Mouse (Mus musculus): ENCODE results near the gene Ctcfl. TPM values are rescaled to one million over a fixed set of nuclear protein-coding genes. Genes with fewer than 3 reads are reported as not detected.

Gene Ctcfl
- polyA plus RNA-seq, 1 experiment from 2014 or later, result 0.05 TPM

GRCm38 (mm10) chr2:173159354-173160311, 40.3 kb upstream of the Ctcfl start:
- peak overlapping the region; percentile 58 for H3K27ac ChIP-seq (ENCODE audit: low read depth)
- WGBS, result 39% methylated on average over 24 of the region's 24 CpGs
- no peak overlapping the region for H3K9ac ChIP-seq

GRCm38 (mm10) chr2:173158390-173159055, 39.2 kb upstream of the Ctcfl start:
- H3K27ac ChIP-seq (ENCODE audit: low read depth), result no peak overlapping the region
- H3K27me3 ChIP-seq (ENCODE audit: insufficient read depth, low read length), result no peaks in the 10 kb centered on the region
- H3K36me3 ChIP-seq (ENCODE audit: insufficient read depth), result no peaks in the 10 kb centered on the region
- H3K9ac ChIP-seq, result no peak overlapping the region
- 81% methylated on average over 19 of the region's 19 CpGs for WGBS
- TF ChIP-seq CTCF (IDR thresholded peaks at IDR 0.05; ENCODE audit: low read depth), result no peak
- H3K9me3 ChIP-seq (ENCODE audit: low read depth, low read length), result no peaks in the 10 kb centered on the region
- no peak overlapping the region for H3K4me3 ChIP-seq (ENCODE audit: low read depth, low read length)
- no peak overlapping the region for H3K4me2 ChIP-seq
- no peaks in the 10 kb centered on the region for H3K4me1 ChIP-seq (ENCODE audit: insufficient read depth)
- ATAC-seq (ENCODE audit: insufficient read depth) (no peak), DNase-seq (no peak)

More at GRCm38 (mm10) chr2:173159354-173160311, 40.3 kb upstream of the Ctcfl start:
- Histone ChIP-seq H3K9me3 (ENCODE audit: low read depth, low read length) (no peaks in the 10 kb centered on the region), H3K27me3 (ENCODE audit: insufficient read depth, low read length) (no peaks in the 10 kb centered on the region), H3K36me3 (ENCODE audit: insufficient read depth) (no peaks in the 10 kb centered on the region), H3K4me1 (ENCODE audit: insufficient read depth) (no peaks in the 10 kb centered on the region), H3K4me2 (peak overlapping the region; percentile 23; the same call in 1 of the 2 replicates), H3K4me3 (ENCODE audit: low read depth, low read length) (no peak overlapping the region)
- peak; percentile 87 for ATAC-seq (ENCODE audit: insufficient read depth)
- peak; percentile 93 for DNase-seq
- peak; percentile 92 for TF ChIP-seq CTCF (IDR thresholded peaks at IDR 0.05; ENCODE audit: low read depth)

DNA sequence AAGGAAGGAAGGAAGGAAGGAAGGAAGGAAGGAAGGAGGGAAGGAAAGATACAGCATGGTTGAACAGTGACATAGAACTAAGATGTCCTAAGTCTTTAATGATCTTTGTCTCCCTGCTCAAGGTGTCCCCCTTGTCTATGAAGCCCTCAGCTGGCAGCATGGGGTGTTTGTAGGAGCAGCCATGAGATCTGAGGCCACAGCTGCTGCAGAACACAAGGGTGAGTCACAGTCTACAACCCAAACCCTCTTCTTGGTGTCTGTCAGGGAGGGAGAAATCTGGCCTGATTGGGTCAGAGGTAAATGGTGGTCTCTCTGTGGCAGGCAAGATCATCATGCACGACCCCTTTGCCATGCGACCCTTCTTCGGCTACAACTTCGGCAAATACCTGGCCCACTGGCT, 38.5 kb upstream of the Ctcfl start:
- no peak for ATAC-seq (ENCODE audit: insufficient read depth)

DNA sequence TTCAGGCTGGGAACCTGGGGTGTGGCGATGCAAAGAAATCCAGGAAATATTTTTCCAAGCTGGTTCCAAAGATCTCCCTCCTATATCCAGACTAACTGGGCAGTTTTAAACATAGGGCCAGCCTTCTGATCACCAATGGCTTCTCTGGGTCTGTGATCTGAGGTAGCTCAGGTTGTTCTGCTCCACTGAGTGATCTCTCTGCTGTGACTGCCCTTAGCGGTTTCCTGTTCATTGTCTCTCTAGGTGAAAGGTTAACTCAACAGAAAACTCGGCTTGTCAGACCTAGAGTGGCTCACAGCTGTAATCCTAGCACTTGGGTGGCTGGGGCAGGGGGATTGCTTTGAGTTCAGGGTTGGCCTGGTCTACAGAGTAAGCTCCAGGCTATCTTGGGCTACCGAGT, 38.1 kb upstream of the Ctcfl start:
- WGBS, result 47% methylated on average over 4 of the region's 4 CpGs
- no peak overlapping the region for H3K27ac ChIP-seq (ENCODE audit: low read depth)
- no peak for DNase-seq
- no peak for TF ChIP-seq CTCF (IDR thresholded peaks at IDR 0.05; ENCODE audit: low read depth)
- no peaks in the 10 kb centered on the region for H3K9me3 ChIP-seq (ENCODE audit: low read depth, low read length)
- no peak overlapping the region for H3K4me2 ChIP-seq
- no peaks in the 10 kb centered on the region for H3K36me3 ChIP-seq (ENCODE audit: insufficient read depth)
- H3K9ac ChIP-seq, result no peak overlapping the region
- H3K4me3 ChIP-seq (ENCODE audit: low read depth, low read length), result no peak overlapping the region
- H3K4me1 ChIP-seq (ENCODE audit: insufficient read depth), result no peaks in the 10 kb centered on the region
- no peaks in the 10 kb centered on the region for H3K27me3 ChIP-seq (ENCODE audit: insufficient read depth, low read length)
- no peak for ATAC-seq (ENCODE audit: insufficient read depth)

More for the DNA sequence above, 38.5 kb upstream of the Ctcfl start:
- Histone ChIP-seq H3K4me2 (no peak overlapping the region), H3K4me3 (ENCODE audit: low read depth, low read length) (no peak overlapping the region), H3K4me1 (ENCODE audit: insufficient read depth) (no peaks in the 10 kb centered on the region), H3K36me3 (ENCODE audit: insufficient read depth) (no peaks in the 10 kb centered on the region), H3K27ac (ENCODE audit: low read depth) (no peak overlapping the region), H3K9ac (no peak overlapping the region), H3K27me3 (ENCODE audit: insufficient read depth, low read length) (no peaks in the 10 kb centered on the region), H3K9me3 (ENCODE audit: low read depth, low read length) (no peaks in the 10 kb centered on the region)
- 89% methylated on average over 4 of the region's 4 CpGs for WGBS
- no peak for DNase-seq
- TF ChIP-seq CTCF (IDR thresholded peaks at IDR 0.05; ENCODE audit: low read depth), result no peak

- H3K4me1 ChIP-seq (ENCODE audit: insufficient read depth), result no peaks in the 10 kb centered on the region
- H3K4me3 ChIP-seq (ENCODE audit: low read depth, low read length), result no peak overlapping the region
- no peak overlapping the region for H3K27ac ChIP-seq (ENCODE audit: low read depth)
- 82% methylated on average over 13 of the region's 13 CpGs for WGBS
- TF ChIP-seq CTCF (IDR thresholded peaks at IDR 0.05; ENCODE audit: low read depth), result no peak
- no peak for DNase-seq
- H3K36me3 ChIP-seq (ENCODE audit: insufficient read depth), result no peaks in the 10 kb centered on the region
- no peaks in the 10 kb centered on the region for H3K9me3 ChIP-seq (ENCODE audit: low read depth, low read length)
- no peak overlapping the region for H3K4me2 ChIP-seq
- no peak for ATAC-seq (ENCODE audit: insufficient read depth)
- H3K9ac ChIP-seq, result no peak overlapping the region
- H3K27me3 ChIP-seq (ENCODE audit: insufficient read depth, low read length), result no peaks in the 10 kb centered on the region
Measured at GRCm38 (mm10) chr2:173156923-173157322, 37.6 kb upstream of the Ctcfl start.

- H3K9me3 ChIP-seq (ENCODE audit: low read depth, low read length), result no peaks in the 10 kb centered on the region
- no peaks in the 10 kb centered on the region for H3K27me3 ChIP-seq (ENCODE audit: insufficient read depth, low read length)
- H3K9ac ChIP-seq, result no peak overlapping the region
- no peak overlapping the region for H3K4me2 ChIP-seq
- ATAC-seq (ENCODE audit: insufficient read depth) (no peak), DNase-seq (no peak)
- H3K4me3 ChIP-seq (ENCODE audit: low read depth, low read length), result no peak overlapping the region
- WGBS, result 91% methylated on average over 10 of the region's 10 CpGs
- no peak for TF ChIP-seq CTCF (IDR thresholded peaks at IDR 0.05; ENCODE audit: low read depth)
- no peak overlapping the region for H3K27ac ChIP-seq (ENCODE audit: low read depth)
- H3K4me1 ChIP-seq (ENCODE audit: insufficient read depth), result no peaks in the 10 kb centered on the region
- H3K36me3 ChIP-seq (ENCODE audit: insufficient read depth), result no peaks in the 10 kb centered on the region
Measured at GRCm38 (mm10) chr2:173155907-173156306, 36.6 kb upstream of the Ctcfl start.

DNA sequence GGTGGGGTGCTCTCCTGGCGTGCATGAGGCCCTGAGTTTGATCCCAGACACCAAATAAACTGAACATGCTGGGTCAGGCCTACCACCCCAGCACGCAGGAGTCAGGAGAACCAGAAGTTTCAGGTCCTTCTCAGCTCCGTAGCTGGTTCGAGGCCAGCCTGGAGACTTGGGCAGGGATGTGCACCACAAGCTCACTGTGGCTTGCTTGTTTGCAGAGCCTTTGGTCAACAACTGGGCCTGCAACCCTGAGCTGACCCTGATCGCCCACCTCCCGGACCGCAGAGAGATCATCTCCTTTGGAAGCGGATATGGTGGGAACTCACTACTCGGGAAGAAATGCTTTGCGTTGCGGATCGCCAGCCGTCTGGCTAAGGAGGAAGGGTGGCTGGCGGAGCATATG, 35.6 kb upstream of the Ctcfl start:
- Histone ChIP-seq H3K36me3 (ENCODE audit: insufficient read depth) (no peaks in the 10 kb centered on the region), H3K4me1 (ENCODE audit: insufficient read depth) (no peaks in the 10 kb centered on the region), H3K4me3 (ENCODE audit: low read depth, low read length) (no peak overlapping the region), H3K4me2 (no peak overlapping the region), H3K27ac (ENCODE audit: low read depth) (no peak overlapping the region), H3K27me3 (ENCODE audit: insufficient read depth, low read length) (no peaks in the 10 kb centered on the region), H3K9me3 (ENCODE audit: low read depth, low read length) (no peaks in the 10 kb centered on the region), H3K9ac (no peak overlapping the region)
- DNase-seq, result no peak
- no peak for TF ChIP-seq CTCF (IDR thresholded peaks at IDR 0.05; ENCODE audit: low read depth)
- no peak for ATAC-seq (ENCODE audit: insufficient read depth)
- WGBS, result 83% methylated on average over 14 of the region's 14 CpGs

All from lung, embryonic 14.5 days (tissue).